Mouse (Mus musculus) macrophage (primary cell): ENCODE measurements around the gene Ly6g5b. TPM values are rescaled to one million over a fixed set of nuclear protein-coding genes. Genes with fewer than 3 reads are reported as not detected.
A peak's percentile ranks its signal among the peaks of the same experiment; 100 is the strongest.

ENCODE experiments used
- H3K27ac ChIP-seq: fragments of 350-480 bp; formaldehyde crosslinking; 2 replicates; pipeline ENCODE4 v1.9.0; 2021
- H3K36me3 ChIP-seq: fragments of 350-480 bp; formaldehyde crosslinking; 2 replicates; pipeline ENCODE4 v1.9.0; 2021; ENCODE audit errors: inconsistent target
- H3K4me3 ChIP-seq: fragments of 350-480 bp; formaldehyde crosslinking; 2 replicates; pipeline ENCODE4 v1.9.0; 2021; ENCODE audit errors: inconsistent target
- H3K79me2 ChIP-seq: fragments of 350-480 bp; formaldehyde crosslinking; 2 replicates; pipeline ENCODE4 v1.9.0; 2021; ENCODE audit errors: inconsistent target
- WGBS: methylation state at CpG from one replicate; pipeline ENCODE4 v1.1.7; 2026; ENCODE audit warnings: inconsistent platforms; ENCODE audit not compliant: missing documents; 5-methylcytosine and 5-hydroxymethylcytosine counted together
- polyA plus RNA-seq: library from polyadenylated mRNA; stranded (reverse); fragments of 250-400 nt; gene quantifications from 3 replicates; pipeline ENCODE4 v1.2.4, GENCODE M21; 2018; ENCODE audit warnings: inconsistent platforms

The Ly6g5b gene
- polyA plus RNA-seq, 1 experiment from 2014 or later, result not detected

DNA sequence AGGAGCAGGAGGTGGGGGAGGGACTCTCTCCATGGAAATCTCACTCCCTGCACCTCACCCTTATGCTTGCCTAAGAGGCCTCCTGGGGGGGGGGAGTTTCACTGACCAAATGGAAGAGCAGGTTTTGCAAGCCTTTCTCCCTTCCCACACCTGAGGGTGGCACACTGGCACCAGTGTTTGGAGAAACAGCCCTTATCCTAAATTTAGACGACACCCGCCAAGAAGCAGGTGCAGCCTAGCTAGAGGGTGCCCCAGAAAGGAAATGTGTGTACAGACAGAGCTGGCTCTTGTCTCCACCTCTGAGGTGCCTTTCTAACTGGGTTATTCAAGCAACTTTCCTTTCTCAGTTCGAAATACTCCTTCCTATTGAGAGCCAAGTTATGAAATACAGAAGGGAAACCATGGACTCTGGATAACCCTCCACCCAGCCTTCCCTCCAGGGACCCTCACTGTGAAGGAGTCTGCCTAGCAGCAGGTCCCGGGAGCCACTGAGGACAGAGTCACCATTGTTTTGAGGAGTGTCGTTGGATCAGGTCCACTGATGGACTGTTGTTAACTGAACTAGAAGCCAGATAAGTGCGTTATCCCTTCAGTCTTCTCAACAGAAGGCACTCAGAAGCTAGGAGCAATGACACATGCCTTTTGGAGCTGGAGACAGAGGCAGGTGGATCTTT is 44.5 kb downstream of the Ly6g5b start:
- Histone ChIP-seq H3K4me3 (no peak overlapping the region), H3K36me3 (no peaks in the 10 kb centered on the region), H3K79me2 (no peaks in the 10 kb centered on the region), H3K27ac (no peak overlapping the region)
- 57% methylated on average over 5 of the region's 6 CpGs for WGBS

DNA sequence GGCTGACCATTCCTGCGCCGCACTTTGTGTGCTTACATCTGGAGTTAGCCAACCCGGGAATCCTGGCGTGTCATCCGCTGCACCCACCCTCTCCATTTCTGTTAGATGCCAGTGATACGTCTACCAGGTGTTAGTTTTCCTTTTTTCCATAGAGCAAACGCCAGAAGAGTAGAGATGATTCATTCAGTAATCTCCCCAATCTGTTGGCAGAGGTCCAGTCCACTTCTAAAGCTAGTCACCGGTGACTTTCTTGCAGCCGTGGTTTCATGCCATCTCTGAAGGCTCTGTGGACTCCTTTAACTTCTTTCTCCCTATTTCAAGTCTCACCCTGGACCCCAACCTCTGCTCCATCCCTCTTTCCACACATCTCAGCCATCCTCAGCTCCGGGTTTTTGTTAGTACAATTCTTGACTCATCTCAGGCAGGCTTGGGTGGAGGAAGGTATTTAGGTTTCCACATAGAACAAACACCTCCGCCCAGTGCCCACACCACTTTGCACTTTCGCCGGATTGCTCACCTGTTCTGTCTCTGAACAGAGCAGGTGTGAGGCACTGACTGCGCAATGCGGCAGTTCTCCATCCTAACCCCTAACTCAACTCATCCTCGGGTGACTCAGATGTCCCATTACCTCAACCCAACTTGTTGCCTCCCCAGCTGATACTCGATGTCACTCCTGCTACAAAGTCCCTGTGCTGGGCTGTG is 46.9 kb downstream of the Ly6g5b start:
- no peaks in the 10 kb centered on the region for H3K79me2 ChIP-seq
- no peaks in the 10 kb centered on the region for H3K36me3 ChIP-seq
- WGBS, result 74% methylated on average over 17 of the region's 17 CpGs
- no peak overlapping the region for H3K27ac ChIP-seq
- no peak overlapping the region for H3K4me3 ChIP-seq

DNA sequence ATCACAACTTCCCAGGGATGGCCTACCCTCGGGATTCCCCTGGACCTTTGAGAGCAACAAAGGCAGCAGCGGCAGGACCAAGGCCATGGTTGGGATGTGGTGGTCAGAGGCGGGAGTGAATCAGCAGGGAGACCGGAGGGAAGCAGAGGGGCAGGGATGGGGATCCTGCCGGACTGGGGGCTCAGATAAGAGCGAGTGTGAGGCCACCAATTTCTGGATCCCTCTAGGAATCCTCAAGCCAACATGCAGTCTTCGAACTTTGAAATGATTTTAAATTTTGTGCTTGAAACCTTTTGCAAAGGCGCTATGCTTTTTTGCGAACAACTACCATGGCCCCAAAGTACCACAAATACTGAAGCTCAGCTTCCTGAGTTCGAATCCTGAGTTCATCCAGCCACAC is 49.1 kb downstream of the Ly6g5b start, which contains the start of gene Mpig6b:
Gene Mpig6b, minus strand, starts transcription at position 101 of the 400 bp plus-strand sequence.
- WGBS, result 82% methylated on average over 8 of the region's 10 CpGs
- Histone ChIP-seq H3K4me3 (peak within 1 kb of the TSS; percentile 10; the same call in 1 of the 2 replicates), H3K79me2 (no peaks in the 10 kb centered on the region), H3K36me3 (no peaks in the 10 kb centered on the region), H3K27ac (no peak within 1 kb of the TSS)

DNA sequence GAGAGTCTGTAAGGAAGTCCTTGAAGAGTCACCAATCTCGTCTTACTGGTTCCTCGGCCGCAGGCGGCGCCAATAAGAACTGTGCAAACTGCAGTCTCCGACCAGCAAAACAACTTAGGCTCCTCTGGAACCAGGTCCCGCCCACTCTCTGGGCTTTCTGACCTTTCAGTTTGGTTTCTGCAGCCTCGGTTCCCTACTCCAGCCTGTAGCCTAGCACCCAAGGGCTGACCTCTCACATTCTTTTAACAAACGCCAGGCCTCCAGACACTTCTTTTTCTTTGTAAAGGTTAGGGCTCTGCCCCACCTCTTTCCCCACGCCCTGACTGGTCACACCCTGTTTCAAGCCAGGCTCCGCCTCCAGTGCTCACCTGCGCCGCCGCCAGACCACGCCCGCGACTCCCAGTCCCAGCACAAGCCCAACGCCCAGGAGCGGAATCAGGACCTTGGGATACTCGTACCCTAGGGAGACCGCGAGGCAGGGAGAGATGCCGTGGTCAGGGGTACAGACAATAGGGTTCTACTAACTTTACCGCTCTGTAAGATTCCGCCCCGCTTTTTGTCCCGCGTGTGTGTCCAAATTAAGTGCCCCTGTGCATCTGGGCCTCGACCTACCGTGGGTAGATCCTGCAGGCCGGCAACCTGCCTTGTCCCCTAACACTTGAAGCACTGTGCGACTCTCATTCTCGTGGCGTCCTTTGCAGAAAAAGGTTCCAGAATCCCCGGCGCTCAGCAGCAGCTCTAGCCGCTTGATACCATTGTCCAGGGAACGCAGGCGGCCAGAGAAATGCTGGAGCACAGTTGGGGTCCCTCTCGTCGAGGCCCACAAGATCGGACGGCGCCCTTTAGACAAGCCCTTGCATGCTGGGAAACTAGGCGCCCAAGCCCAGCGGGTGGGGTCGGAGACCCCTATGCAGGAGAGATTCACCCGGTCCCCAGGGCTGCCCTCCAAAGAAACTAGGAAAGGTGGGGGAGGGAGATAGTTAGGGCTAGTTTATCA is 50.0 kb downstream of the Ly6g5b start, which contains the start of gene Ly6g6c:
Gene Ly6g6c, plus strand, starts transcription at position 438 of the 997 bp plus-strand sequence.
- H3K79me2 ChIP-seq, result no peaks in the 10 kb centered on the region
- WGBS, result 4% methylated on average over 47 of the region's 48 CpGs
- H3K36me3 ChIP-seq, result no peaks in the 10 kb centered on the region
- H3K4me3 ChIP-seq, result peak within 1 kb of the TSS; percentile 10; the same call in 1 of the 2 replicates
- no peak within 1 kb of the TSS for H3K27ac ChIP-seq

DNA sequence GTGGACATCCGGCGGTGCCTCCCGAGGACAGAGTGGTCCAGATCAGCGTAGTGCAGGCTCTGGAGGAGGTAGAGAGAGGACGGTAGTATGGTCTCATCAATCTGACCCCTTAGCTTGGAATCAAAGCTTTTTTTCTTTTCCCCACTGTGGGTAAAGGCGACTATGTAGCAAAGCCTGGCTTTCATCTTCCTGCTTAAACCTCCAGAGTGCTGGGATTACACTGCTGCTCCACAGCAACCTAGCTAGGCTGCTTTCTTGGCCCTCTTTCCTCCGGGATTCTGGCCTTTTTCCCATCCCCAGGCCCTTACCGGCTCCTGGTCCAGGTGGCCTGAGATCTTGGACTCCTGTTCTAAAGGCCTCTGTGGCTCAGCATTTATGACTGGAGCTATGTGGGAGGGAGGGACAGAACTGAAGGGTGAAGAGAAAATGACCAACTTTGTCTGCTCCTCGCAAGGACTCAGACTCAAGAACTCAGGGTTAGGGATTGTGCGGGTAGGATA is 50.8 kb downstream of the Ly6g5b start:
- no peaks in the 10 kb centered on the region for H3K79me2 ChIP-seq
- H3K4me3 ChIP-seq, result peak overlapping the region; percentile 10; the same call in 1 of the 2 replicates
- H3K36me3 ChIP-seq, result no peaks in the 10 kb centered on the region
- H3K27ac ChIP-seq, result no peak overlapping the region
- 72% methylated on average over 10 of the region's 10 CpGs for WGBS

Other genes with a start within 250 kb of the Ly6g5b start
- gene Zbtb12, start 235.9 kb downstream of the Ly6g5b start, polyA plus RNA-seq, result 5.4 to 6.2 TPM (median 5.5 TPM) in 3 replicates
- not detected in 3 replicates for gene Gm20547, start 233.4 kb downstream of the Ly6g5b start, polyA plus RNA-seq
- 0.63 to 0.95 TPM (median 0.86 TPM) in 3 replicates for gene C2, start 217.2 kb downstream of the Ly6g5b start, polyA plus RNA-seq
- 59.6 to 100 TPM (median 69.3 TPM) in 3 replicates for gene Ehmt2, start 217.0 kb downstream of the Ly6g5b start, polyA plus RNA-seq
- gene Slc44a4, start 201.0 kb downstream of the Ly6g5b start, polyA plus RNA-seq, result not detected in 3 replicates
- 80.3 to 98.8 TPM (median 81.2 TPM) in 3 replicates for gene Neu1, start 184.2 kb downstream of the Ly6g5b start, polyA plus RNA-seq
- 0.57 to 1.2 TPM (median 0.69 TPM) in 3 replicates for gene Hspa1b, start 156.2 kb downstream of the Ly6g5b start, polyA plus RNA-seq
- gene Gm20481, start 145.5 kb downstream of the Ly6g5b start, polyA plus RNA-seq, result not detected in 3 replicates
- 1.2 to 1.9 TPM (median 1.8 TPM) in 3 replicates for gene Hspa1a, start 143.3 kb downstream of the Ly6g5b start, polyA plus RNA-seq
- gene Hspa1l, start 142.7 kb downstream of the Ly6g5b start, polyA plus RNA-seq, result 0.47 to 1.7 TPM (median 0.96 TPM) in 3 replicates
- gene Lsm2, start 133.6 kb downstream of the Ly6g5b start, polyA plus RNA-seq, result 16.5 to 52.8 TPM (median 51.4 TPM) in 3 replicates
- gene Vars, start 114.4 kb downstream of the Ly6g5b start, polyA plus RNA-seq, result 7.7 to 37.5 TPM (median 19.2 TPM) in 3 replicates
- gene Vwa7, start 98.8 kb downstream of the Ly6g5b start, polyA plus RNA-seq, result 0.06 to 0.32 TPM (median 0.07 TPM) in 3 replicates
- not detected in 3 replicates for gene Sapcd1, start 87.4 kb downstream of the Ly6g5b start, polyA plus RNA-seq
- 0.48 to 0.51 TPM (median 0.50 TPM) in 3 replicates for gene Msh5, start 68.7 kb downstream of the Ly6g5b start, polyA plus RNA-seq
- 359 to 667 TPM (median 372 TPM) in 3 replicates for gene Clic1, start 65.5 kb downstream of the Ly6g5b start, polyA plus RNA-seq
- 3.3 to 9.6 TPM (median 4.8 TPM) in 3 replicates for gene Ddah2, start 56.4 kb downstream of the Ly6g5b start, polyA plus RNA-seq
- not detected in 3 replicates for gene Ly6g6c, start 50.0 kb downstream of the Ly6g5b start, polyA plus RNA-seq
- gene Mpig6b, start 49.2 kb downstream of the Ly6g5b start, polyA plus RNA-seq, result 0.17 TPM in 1 of 3 replicates, not detected in the others
- gene Ly6g6e, start 38.5 kb downstream of the Ly6g5b start, polyA plus RNA-seq, result not detected in 3 replicates
- 0.43 to 1.7 TPM (median 0.88 TPM) in 3 replicates for gene Ly6g6d, start 37.4 kb downstream of the Ly6g5b start, polyA plus RNA-seq
- not detected in 3 replicates for gene Ly6g6f, start 29.8 kb downstream of the Ly6g5b start, polyA plus RNA-seq
- 33.9 to 63.2 TPM (median 53.2 TPM) in 3 replicates for gene Abhd16a, start 26.2 kb downstream of the Ly6g5b start, polyA plus RNA-seq
- not detected in 3 replicates for gene Ly6g5c, start 7.1 kb downstream of the Ly6g5b start, polyA plus RNA-seq
- gene Gpank1, start 6.0 kb upstream of the Ly6g5b start, polyA plus RNA-seq, result 11.4 to 18.0 TPM (median 13.2 TPM) in 3 replicates
- 129 to 166 TPM (median 149 TPM) in 3 replicates for gene Csnk2b, start 6.6 kb upstream of the Ly6g5b start, polyA plus RNA-seq
- gene D17H6S53E, start 10.9 kb upstream of the Ly6g5b start, polyA plus RNA-seq, result 11.5 to 23.5 TPM (median 22.0 TPM) in 3 replicates
- gene Apom, start 16.6 kb upstream of the Ly6g5b start, polyA plus RNA-seq, result not detected in 3 replicates
- 103 to 118 TPM (median 104 TPM) in 3 replicates for gene Bag6, start 19.8 kb upstream of the Ly6g5b start, polyA plus RNA-seq
- 91.3 to 139 TPM (median 124 TPM) in 3 replicates for gene Prrc2a, start 49.5 kb upstream of the Ly6g5b start, polyA plus RNA-seq
- 231 to 253 TPM (median 243 TPM) in 3 replicates for gene Aif1, start 60.6 kb upstream of the Ly6g5b start, polyA plus RNA-seq
- gene Lst1, start 73.0 kb upstream of the Ly6g5b start, polyA plus RNA-seq, result 322 to 615 TPM (median 449 TPM) in 3 replicates
- gene Ltb, start 79.0 kb upstream of the Ly6g5b start, polyA plus RNA-seq, result 0.33 to 0.50 TPM (median 0.48 TPM) in 3 replicates
- gene Tnf, start 86.6 kb upstream of the Ly6g5b start, polyA plus RNA-seq, result 20.0 to 57.4 TPM (median 38.0 TPM) in 3 replicates
- gene Lta, start 89.9 kb upstream of the Ly6g5b start, polyA plus RNA-seq, result not detected in 3 replicates
- not detected in 3 replicates for gene Gm16181, start 105.4 kb upstream of the Ly6g5b start, polyA plus RNA-seq
- 5.0 to 12.5 TPM (median 6.9 TPM) in 3 replicates for gene Atp6v1g2, start 118.2 kb upstream of the Ly6g5b start, polyA plus RNA-seq
- 8.3 to 16.7 TPM (median 14.8 TPM) in 3 replicates for gene Nfkbil1, start 120.4 kb upstream of the Ly6g5b start, polyA plus RNA-seq
- gene Ddx39b, start 126.3 kb upstream of the Ly6g5b start, polyA plus RNA-seq, result 113 to 158 TPM (median 122 TPM) in 3 replicates
- 2,972 to 5,352 TPM (median 3,334 TPM) in 3 replicates for gene H2-D1, start 147.3 kb upstream of the Ly6g5b start, polyA plus RNA-seq
- not detected in 3 replicates for gene H2-Q1, start 205.0 kb upstream of the Ly6g5b start, polyA plus RNA-seq
- not detected in 3 replicates for gene H2-Q2, start 226.8 kb upstream of the Ly6g5b start, polyA plus RNA-seq